Mouse (Mus musculus) inflammation-experienced regulatory T-cells, adult 6 months (primary cell): ENCODE data around the gene Mtcp1. TPM values are rescaled to one million over a fixed set of nuclear protein-coding genes. Genes with fewer than 3 reads are reported as not detected.

ENCODE experiments used
- ATAC-seq: one replicate; pipeline ENCODE4 v1.8.0; 2017
- polyA plus RNA-seq, 3 experiments: library from polyadenylated mRNA; unstranded; fragments of 100-300 nt; shearing (Covaris generic); gene quantifications; one replicate each; pipeline ENCODE4 v1.2.1; 2017

Mtcp1 gene
- polyA plus RNA-seq, result 1 to 10 TPM; 6.9 to 9.4 (median 8.4) TPM

GRCm38 (mm10) chrX:75415936-75416785, at the start of gene Mtcp1, which contains the start of the genes Cmc4 and Brcc3:
Gene Mtcp1 (minus strand): TSS chrX:75416588.
Gene Cmc4 (minus strand): TSS chrX:75416584.
Gene Brcc3 (plus strand): TSS chrX:75416628.
- peak; percentile 98 for ATAC-seq

GRCm38 (mm10) chrX:75454597-75454996, 38.2 kb upstream of the Mtcp1 start:
- no peak for ATAC-seq

DNA sequence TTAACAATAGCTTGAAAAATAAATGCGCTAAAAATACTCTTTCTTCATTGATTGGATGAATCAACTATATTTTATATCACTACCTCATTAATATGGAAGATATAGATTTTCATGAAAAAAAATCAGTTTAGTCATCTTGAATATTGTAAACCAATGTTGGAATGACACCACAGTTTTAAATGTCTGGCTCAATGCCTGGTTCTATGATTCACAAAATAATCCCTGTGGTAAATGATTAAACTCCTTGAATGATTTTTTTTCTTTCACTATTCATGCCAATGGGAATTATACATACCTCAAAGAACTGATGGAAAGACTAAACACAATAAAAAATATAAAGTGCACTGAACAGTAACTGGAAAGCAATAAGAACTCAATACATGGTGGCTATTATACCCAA, 6.7 kb downstream of the Mtcp1 start:
- no peak for ATAC-seq

- no peak for ATAC-seq
These were observed 13.0 kb downstream of the Mtcp1 start for GRCm38 (mm10) chrX:75403350-75403749.

DNA sequence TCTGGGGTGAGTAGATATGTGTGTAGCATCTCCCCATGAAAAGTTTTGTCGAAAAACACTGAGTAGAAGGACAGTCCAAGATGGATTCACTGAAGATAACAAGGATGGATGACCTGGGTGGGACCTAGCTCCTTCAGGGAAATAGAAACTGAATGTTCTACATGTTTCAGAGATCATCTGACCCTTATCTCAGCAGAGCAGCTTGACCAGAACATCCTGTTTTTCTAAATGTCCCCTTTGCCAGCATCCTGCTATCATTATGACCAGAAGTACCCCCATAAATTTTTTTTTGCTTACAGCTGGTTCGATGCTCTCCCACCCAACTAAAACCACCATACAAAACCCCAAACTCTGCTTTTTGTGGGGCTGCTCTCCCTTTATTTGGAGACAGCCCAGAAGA, 13.7 kb downstream of the Mtcp1 start:
- ATAC-seq, result no peak

GRCm38 (mm10) chrX:75399471-75399870, 16.9 kb downstream of the Mtcp1 start:
- no peak for ATAC-seq

DNA sequence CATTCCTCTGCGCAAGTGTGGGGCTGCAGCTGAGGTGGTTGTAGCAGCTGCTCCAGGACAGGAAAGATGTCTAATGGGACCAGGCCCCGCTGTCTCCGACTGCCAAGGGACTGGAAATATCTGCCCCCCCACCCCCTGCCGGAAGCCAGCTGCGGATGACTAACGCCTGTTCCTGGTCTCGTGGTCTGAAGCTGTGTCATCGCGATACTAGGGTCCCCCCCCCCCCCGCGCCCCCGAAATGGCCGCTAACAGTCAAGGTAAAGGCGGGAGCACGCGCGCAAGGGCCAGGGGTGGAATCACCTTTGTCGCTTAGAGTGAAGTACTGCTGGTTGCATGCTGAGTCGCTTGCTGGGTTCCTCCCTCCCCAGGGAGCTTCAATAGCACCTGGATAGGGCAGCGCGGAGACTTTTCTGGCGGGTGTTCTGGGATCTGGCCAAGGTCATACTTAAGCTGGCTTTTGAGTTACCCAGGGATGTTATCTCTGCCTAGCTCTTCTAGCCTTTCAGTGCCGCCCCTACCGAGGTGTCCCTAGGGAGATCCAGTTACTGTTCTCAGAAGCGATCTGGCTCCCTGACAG, 34.1 kb downstream of the Mtcp1 start, which contains the start of the genes Fundc2 and F8:
Gene Fundc2, plus strand, starts transcription at position 205 of the 577 bp plus-strand sequence.
Gene F8, minus strand, starts transcription at position 421 of the 577 bp plus-strand sequence.
- ATAC-seq, result peak; percentile 93

DNA sequence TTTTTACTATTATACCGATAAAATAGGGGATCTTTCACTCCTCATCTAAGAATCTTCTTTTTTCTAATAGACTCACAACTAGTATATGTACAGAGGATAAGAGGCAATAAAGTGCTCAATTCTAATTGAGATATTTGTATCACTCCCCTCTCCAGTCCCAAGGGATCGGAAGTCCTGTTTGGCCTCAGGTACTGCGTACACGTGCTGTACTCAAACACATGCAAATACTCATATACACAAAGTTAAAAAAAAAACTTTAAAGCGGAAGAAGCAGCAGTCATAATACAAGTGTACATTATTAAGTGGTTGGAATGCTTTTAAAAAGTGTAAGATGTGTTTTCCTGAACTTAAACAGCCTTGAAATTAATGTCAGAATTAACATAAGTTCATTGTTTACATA, 34.7 kb downstream of the Mtcp1 start:
- no peak for ATAC-seq

- no peak for ATAC-seq
These were observed 35.2 kb downstream of the Mtcp1 start for GRCm38 (mm10) chrX:75381176-75381575.

GRCm38 (mm10) chrX:75376815-75377214, 39.6 kb downstream of the Mtcp1 start:
- ATAC-seq, result no peak

DNA sequence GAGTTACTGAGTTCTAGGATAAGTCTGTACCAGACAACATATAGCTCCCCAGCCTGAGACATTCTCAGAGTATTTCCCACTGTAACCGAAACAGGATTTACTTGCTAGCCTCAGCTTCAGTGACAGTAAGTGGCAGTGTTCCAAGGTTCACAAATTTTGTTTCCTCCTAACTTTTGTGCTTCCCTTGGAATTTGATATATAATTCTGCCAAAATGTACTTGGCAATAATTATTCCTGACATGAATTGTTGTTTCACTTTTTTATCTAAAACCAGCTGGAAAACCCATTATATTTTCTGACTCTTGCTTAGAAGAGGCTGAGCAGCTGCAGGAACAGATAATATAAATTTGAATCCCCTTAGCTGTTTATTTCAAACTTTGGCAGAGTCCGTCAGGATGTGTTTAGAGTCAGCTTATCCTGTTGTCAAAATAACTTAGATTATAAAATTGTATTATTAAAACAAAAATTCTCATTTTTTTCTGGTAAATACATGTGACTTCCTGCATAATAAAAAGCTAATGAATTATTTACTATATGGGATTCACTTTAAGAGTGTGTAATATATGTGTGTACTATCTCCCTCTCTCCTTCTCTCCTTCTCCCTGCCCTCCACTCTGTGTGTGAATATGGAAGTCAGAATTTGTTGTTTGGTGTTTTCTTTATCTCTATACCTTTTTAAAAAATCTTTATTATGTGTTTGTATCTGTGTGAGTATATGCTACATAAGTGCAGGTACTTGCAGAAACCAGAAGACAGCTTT, 43.5 kb downstream of the Mtcp1 start:
- ATAC-seq, result no peak

DNA sequence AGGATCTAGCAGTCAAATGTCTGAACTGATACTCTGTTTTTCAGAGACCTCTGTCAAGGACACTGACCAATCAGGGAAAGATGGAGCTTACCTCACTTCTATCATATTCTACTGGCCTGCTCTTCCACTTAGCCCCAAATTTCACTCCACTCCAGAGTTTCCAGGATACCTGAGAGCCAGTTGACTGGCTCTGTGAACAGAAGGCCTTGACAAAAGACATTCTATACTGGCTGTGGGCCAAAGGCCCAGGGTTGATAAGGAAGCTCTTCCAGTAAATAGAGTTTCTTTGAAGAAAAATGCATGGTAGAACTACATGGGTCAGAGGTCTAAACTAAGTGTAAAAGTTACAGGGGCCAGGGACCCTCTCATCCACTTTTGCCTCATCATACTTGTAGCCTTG, 46.2 kb downstream of the Mtcp1 start:
- ATAC-seq, result no peak

Other genes with a start within 250 kb of the Mtcp1 start
- gene Fundc2, start 34.2 kb downstream of the Mtcp1 start, polyA plus RNA-seq, result 100 to 1,000 TPM in 2 of 3 experiments, 10 to 100 TPM in 1; 78.5 to 160 (median 121) TPM
- 1 to 10 TPM in 2 of 3 experiments, under 1 TPM in 1; 0.72 to 1.8 (median 1.1) TPM for gene F8, start 34.0 kb downstream of the Mtcp1 start, polyA plus RNA-seq
- 10 to 100 TPM; 16.4 to 20.4 (median 19.4) TPM for gene Cmc4, start within 50 bp of the Mtcp1 start, polyA plus RNA-seq
- gene Brcc3, start within 50 bp of the Mtcp1 start, polyA plus RNA-seq, result 100 to 1,000 TPM in 1 of 3 experiments, 10 to 100 TPM in 2; 49.6 to 100 (median 76.0) TPM
- 100 to 1,000 TPM; 116 to 172 (median 117) TPM for gene Vbp1, start 97.7 kb upstream of the Mtcp1 start, polyA plus RNA-seq
- gene Rab39b, start 161.6 kb upstream of the Mtcp1 start, polyA plus RNA-seq, result 1 to 10 TPM; 1.8 to 4.7 (median 2.1) TPM